Mouse (Mus musculus) heart, postnatal 4 days (tissue): ENCODE measurements around the gene Tex264. TPM values are rescaled to one million over a fixed set of nuclear protein-coding genes. Genes with fewer than 3 reads are reported as not detected.
"Not testable (repeated sequence)": the region's sequence is repeated elsewhere in the genome, so short reads cannot be mapped to it uniquely, and the experiment has no call there.

Experiments
- DNase-seq: peaks from one replicate; pipeline ENCODE4 v3.0.0; 2021
- total RNA-seq, 2 experiments: library from RNA; stranded (reverse); gene quantifications; 2 replicates each; pipeline ENCODE4 v1.2.3; 2021

Gene Tex264
- total RNA-seq, 2 experiments from 2014 or later = 31.0 to 38.0 TPM

GRCm38 (mm10) chr9:106663200-106663599 is 22.5 kb downstream of the Tex264 start:
- DNase-seq = no peak

DNA sequence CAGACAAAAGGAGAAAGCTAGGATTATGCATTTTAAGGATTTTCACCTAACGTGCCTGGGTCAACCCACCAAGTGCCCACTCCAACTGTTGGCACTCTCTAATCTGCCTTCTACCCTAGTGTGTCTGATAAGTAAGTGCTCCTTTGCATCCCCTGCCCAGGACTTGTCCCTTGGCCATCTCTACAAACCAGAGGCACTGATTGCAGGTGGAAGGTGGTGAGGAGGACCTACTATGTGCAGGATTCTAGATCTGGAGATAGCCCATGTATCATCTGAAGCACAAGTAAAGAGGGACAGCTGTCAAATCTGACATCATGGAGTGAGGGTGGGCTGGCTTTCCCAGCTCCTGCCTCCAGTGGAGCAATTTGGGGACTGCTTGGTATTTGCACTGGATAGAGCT is 25.8 kb downstream of the Tex264 start:
- no peak for DNase-seq

GRCm38 (mm10) chr9:106659441-106659840 is 26.3 kb downstream of the Tex264 start:
- no peak for DNase-seq

DNA sequence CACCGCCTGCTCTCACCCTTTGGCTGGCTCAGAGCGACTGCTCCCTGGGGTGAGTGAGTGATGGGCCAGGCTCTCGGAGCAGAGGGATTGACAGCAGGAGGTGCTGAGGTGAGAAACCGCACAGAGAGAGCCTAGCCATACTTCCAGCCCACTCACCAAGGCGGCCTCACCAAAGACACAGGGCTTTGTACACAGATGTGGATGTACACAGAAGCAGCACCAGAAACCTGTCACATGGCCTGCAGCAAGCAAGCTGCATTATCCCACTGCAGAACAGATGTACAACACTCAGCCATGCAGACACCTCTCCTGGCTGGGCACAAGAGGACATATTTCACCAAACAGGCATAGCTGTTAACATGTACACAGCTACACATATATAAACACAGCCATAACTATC is 28.1 kb downstream of the Tex264 start:
- no peak for DNase-seq

GRCm38 (mm10) chr9:106656820-106657219 is 28.9 kb downstream of the Tex264 start:
- DNase-seq = no peak

GRCm38 (mm10) chr9:106655884-106656720 is 29.6 kb downstream of the Tex264 start, which contains the start of gene Grm2:
Grm2 (minus strand) TSS chr9:106656082.
- DNase-seq = peak; percentile 87

- no peak for DNase-seq
These were observed 33.0 kb downstream of the Tex264 start for GRCm38 (mm10) chr9:106652720-106653119.

GRCm38 (mm10) chr9:106647226-106647625 is 38.5 kb downstream of the Tex264 start:
- DNase-seq = no peak

GRCm38 (mm10) chr9:106645684-106646271 is 39.9 kb downstream of the Tex264 start:
- no peak for DNase-seq

DNA sequence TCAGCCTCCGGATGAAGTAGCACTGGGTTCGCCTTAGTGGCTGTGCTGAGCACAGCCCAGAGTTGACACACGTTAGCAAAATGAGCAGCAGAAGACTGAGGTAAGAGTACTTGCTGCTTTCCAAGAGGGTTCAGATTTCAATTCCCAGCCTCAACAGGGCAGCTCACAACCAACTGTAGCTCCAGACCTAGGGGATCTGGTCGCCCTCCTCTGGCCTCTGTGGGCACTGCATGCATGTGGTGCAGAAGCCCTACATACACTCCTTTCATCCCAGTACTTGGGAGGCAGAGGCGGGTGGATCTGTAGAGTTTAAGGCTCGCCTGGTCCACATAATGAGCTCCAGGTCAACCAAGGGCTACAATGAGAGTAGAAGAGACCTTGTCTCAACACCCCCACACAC is 41.9 kb downstream of the Tex264 start:
- DNase-seq = no peak

GRCm38 (mm10) chr9:106643128-106643527 is 42.6 kb downstream of the Tex264 start:
- peak; percentile 84 for DNase-seq

- DNase-seq = no peak
These were observed 44.4 kb downstream of the Tex264 start for GRCm38 (mm10) chr9:106641346-106641745.

DNA sequence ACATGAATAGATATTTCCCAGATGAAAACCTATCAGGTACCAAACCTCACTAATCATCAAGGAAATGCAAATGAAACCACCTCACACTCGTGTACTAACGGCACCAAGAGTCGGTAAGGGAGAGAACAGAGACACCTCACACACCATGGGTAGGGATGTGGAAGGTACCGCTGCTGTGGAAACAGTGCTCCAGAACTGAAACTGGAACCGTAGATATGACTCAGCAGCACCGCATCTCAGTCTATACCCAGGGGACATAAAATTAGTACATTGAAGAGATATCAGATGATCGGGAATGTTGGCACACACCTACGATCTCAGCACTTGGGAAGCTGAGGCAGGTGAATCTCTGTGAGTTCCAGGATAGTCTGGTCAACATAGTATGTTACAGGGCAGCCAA is 47.6 kb downstream of the Tex264 start:
- DNase-seq = no peak

DNA sequence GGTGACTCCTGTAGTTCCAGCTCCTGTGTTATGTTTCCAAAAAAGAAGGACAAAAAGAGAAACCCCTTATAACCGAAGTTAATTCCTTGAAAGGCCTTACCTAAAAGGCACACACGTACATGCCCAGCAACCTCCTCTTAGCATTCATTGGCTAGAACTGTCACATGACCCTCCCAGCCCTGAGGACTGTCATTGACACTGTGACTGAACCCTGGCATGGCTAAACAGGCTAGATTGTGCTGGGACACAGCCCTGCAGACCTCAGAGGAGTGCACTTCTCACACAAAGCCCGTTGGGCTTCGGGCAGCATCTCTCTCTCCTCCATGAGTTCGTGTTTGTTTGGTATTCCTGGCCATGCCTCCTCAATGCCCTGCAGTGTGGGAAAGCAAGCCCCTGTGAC is 53.5 kb downstream of the Tex264 start:
- DNase-seq = no peak

DNA sequence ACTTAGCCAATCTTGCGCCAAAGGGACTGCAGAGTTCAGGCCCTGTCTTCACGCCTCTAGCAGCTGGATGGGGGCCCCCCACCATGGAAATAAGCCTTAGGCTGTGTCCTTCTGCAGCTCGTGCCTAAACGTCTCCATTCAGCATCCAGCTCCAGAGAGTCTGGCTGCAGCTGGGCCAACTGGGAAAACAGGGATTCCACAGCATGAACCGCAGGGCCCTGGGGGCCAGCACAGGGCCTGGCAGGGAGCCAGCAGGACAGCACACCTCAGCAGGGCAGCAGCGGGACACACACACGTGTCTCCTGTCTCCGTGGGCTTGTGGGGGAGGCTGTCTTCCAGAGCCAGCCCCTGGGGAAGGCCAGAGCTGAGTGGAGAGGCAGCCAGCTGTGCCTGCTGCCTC is 57.9 kb downstream of the Tex264 start:
- DNase-seq = not testable (repeated sequence)

- no peak for DNase-seq
These were observed 59.4 kb downstream of the Tex264 start, which contains the start of gene Iqcf6 for GRCm38 (mm10) chr9:106626282-106626681. Iqcf6 (plus strand) TSS chr9:106626582.

DNA sequence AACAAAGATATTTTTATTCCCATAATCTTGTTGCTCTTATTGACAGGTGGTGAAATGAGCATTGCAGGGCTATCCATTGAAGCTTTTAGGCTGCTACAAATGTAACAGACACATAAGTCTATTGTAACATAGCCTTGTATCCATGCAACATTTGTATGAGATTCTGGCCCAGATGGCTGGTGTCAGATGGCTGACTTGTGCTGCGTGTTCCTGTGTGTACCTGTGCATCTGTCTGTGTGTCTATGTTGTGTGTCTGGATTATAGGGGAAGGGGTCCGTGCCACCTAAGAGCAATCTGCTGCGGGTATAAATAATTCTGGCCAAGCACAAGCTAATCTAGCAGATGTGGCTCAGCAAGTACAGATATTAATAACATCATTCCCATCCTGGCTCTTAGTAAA is 68.2 kb downstream of the Tex264 start:
- DNase-seq = no peak

- no peak for DNase-seq
These were observed 69.4 kb downstream of the Tex264 start for GRCm38 (mm10) chr9:106616306-106616705.

- no peak for DNase-seq
These were observed 71.1 kb downstream of the Tex264 start for GRCm38 (mm10) chr9:106614616-106615015.

- no peak for DNase-seq
These were observed 71.8 kb downstream of the Tex264 start for GRCm38 (mm10) chr9:106613951-106614350.

- no peak for DNase-seq
These were observed 75.0 kb downstream of the Tex264 start for GRCm38 (mm10) chr9:106610727-106611126.
